Mouse (Mus musculus) lung, embryonic 14.5 days (tissue): ENCODE data around the gene Ecsit. TPM values are rescaled to one million over a fixed set of nuclear protein-coding genes. Genes with fewer than 3 reads are reported as not detected.

Experiments
- ATAC-seq: fragments of 200-750 bp; cut with Nextera tagmentation; 2 replicates; pipeline ENCODE4 v1.8.0; 2017; ENCODE audit warnings: mild to moderate bottlenecking, moderate TSS enrichment, moderate library complexity; ENCODE audit not compliant: insufficient read depth
- DNase-seq: peaks from one replicate; pipeline ENCODE4 v3.0.0-alpha.2; 2015
- H3K27ac ChIP-seq: fragments of 300-500 bp; sonication (generic); 2 replicates; pipeline ENCODE4 v1.5.1; 2014; ENCODE audit warnings: low read depth, mild to moderate bottlenecking, moderate library complexity
- H3K27me3 ChIP-seq: fragments of 300-500 bp; sonication (generic); 2 replicates; pipeline ENCODE4 v1.6.1; 2014; ENCODE audit warnings: low read length, control low read depth; ENCODE audit not compliant: insufficient read depth
- H3K36me3 ChIP-seq: fragments of 300-500 bp; sonication (generic); 2 replicates; pipeline ENCODE4 v1.6.1; 2014; ENCODE audit warnings: control low read depth; ENCODE audit not compliant: insufficient read depth
- H3K4me1 ChIP-seq: fragments of 300-500 bp; sonication (generic); 2 replicates; pipeline ENCODE4 v1.6.1; 2014; ENCODE audit warnings: antibody characterized with exemption, control low read depth; ENCODE audit not compliant: insufficient read depth
- H3K4me2 ChIP-seq: fragments of 300-500 bp; sonication (generic); 2 replicates; pipeline ENCODE4 v1.6.1; 2014; ENCODE audit warnings: mild to moderate bottlenecking
- H3K4me3 ChIP-seq: fragments of 300-500 bp; sonication (generic); 2 replicates; pipeline ENCODE4 v1.5.1; 2014; ENCODE audit warnings: low read depth, low read length
- H3K9ac ChIP-seq: fragments of 300-500 bp; sonication (generic); 2 replicates; pipeline ENCODE4 v1.6.1; 2014
- H3K9me3 ChIP-seq: fragments of 300-500 bp; sonication (generic); 2 replicates; pipeline ENCODE4 v1.6.1; 2016; ENCODE audit warnings: low read depth, low read length, control low read depth
- CTCF ChIP-seq: IDR thresholded peaks from 2 replicates; pipeline ENCODE4 v1.5.1; 2016; ENCODE audit warnings: antibody characterized with exemption, low read depth
- WGBS: fragments of 180-500 bp; shearing (Covaris S2); extraction: QIAGEN DNeasy Blood & Tissue Kit; methylation state at CpG from one replicate; pipeline ENCODE4 v1.1.7; 2014; 5-methylcytosine and 5-hydroxymethylcytosine counted together
- polyA plus RNA-seq: library from polyadenylated mRNA; unstranded; fragments of >200 nt; fragmentation: Nextera tagmentation; extraction: Ambion mirVana; gene quantifications from 2 replicates; pipeline ENCODE4 v1.2.1, GENCODE M21; 2014

Ecsit gene
- polyA plus RNA-seq, 1 experiment from 2014 or later: 33.5 TPM

GRCm38 (mm10) chr9:22070791-22071573 lies 14.3 kb downstream of the Ecsit start, which contains the start of the genes Gm49318 and Zfp653:
Gene Gm49318, minus strand, starts transcription at chr9:22071259.
Gene Zfp653, minus strand, starts transcription at chr9:22071376.
- peak within 1 kb of the TSS; percentile 99 for H3K27ac ChIP-seq
- WGBS: under 1% methylated on average over 74 of the region's 87 CpGs
- no peaks in the 10 kb centered on the region for H3K27me3 ChIP-seq
- peak within 1 kb of the TSS; percentile 70 for H3K4me2 ChIP-seq
- peak; percentile 22 for TF ChIP-seq CTCF
- H3K4me1 ChIP-seq: no peaks in the 10 kb centered on the region
- H3K9ac ChIP-seq: peak within 1 kb of the TSS; percentile 92
- no peaks in the 10 kb centered on the region for H3K9me3 ChIP-seq
- ATAC-seq (peak; percentile 98), DNase-seq (peak; percentile 99)
- H3K4me3 ChIP-seq: peak within 1 kb of the TSS; percentile 79
- peaks cover 49% of the 10 kb centered on the region for H3K36me3 ChIP-seq

GRCm38 (mm10) chr9:22069881-22070553 lies 15.2 kb downstream of the Ecsit start:
- DNase-seq: peak; percentile 5
- Histone ChIP-seq H3K9me3 (no peaks in the 10 kb centered on the region), H3K36me3 (peaks cover 55% of the 10 kb centered on the region), H3K4me1 (no peaks in the 10 kb centered on the region), H3K27me3 (no peaks in the 10 kb centered on the region), H3K27ac (0 out of 2 replicates have a peak overlapping the region, but pooled peaks have one; percentile 99), H3K4me3 (peak overlapping the region; percentile 79), H3K4me2 (peak overlapping the region; percentile 70), H3K9ac (peak overlapping the region; percentile 17)
- TF ChIP-seq CTCF: no peak
- WGBS: 57% methylated on average over 4 of the region's 4 CpGs
- peak; percentile 9; the same call in 1 of the 2 replicates for ATAC-seq

- H3K36me3 ChIP-seq: peaks cover 56% of the 10 kb centered on the region
- no peak overlapping the region for H3K27ac ChIP-seq
- H3K27me3 ChIP-seq: no peaks in the 10 kb centered on the region
- no peak overlapping the region for H3K4me2 ChIP-seq
- H3K4me1 ChIP-seq: no peaks in the 10 kb centered on the region
- 77% methylated on average over 5 of the region's 5 CpGs for WGBS
- H3K9ac ChIP-seq: no peak overlapping the region
- no peak overlapping the region for H3K4me3 ChIP-seq
- DNase-seq: no peak
- no peak for ATAC-seq
- no peak for TF ChIP-seq CTCF
- H3K9me3 ChIP-seq: no peaks in the 10 kb centered on the region
These were observed 18.0 kb downstream of the Ecsit start for GRCm38 (mm10) chr9:22067195-22067594.

GRCm38 (mm10) chr9:22066433-22066832 lies 18.8 kb downstream of the Ecsit start:
- TF ChIP-seq CTCF: peak; percentile 88
- no peak overlapping the region for H3K4me3 ChIP-seq
- H3K9ac ChIP-seq: no peak overlapping the region
- no peak for ATAC-seq
- 65% methylated on average over 3 of the region's 3 CpGs for WGBS
- H3K4me2 ChIP-seq: no peak overlapping the region
- no peaks in the 10 kb centered on the region for H3K9me3 ChIP-seq
- H3K27ac ChIP-seq: no peak overlapping the region
- no peaks in the 10 kb centered on the region for H3K27me3 ChIP-seq
- H3K4me1 ChIP-seq: no peaks in the 10 kb centered on the region
- peaks cover 60% of the 10 kb centered on the region for H3K36me3 ChIP-seq
- DNase-seq: peak; percentile 65

GRCm38 (mm10) chr9:22065642-22066041 lies 19.6 kb downstream of the Ecsit start:
- Histone ChIP-seq H3K4me2 (no peak overlapping the region), H3K27ac (no peak overlapping the region), H3K27me3 (no peaks in the 10 kb centered on the region), H3K9me3 (no peaks in the 10 kb centered on the region), H3K4me3 (no peak overlapping the region), H3K4me1 (no peaks in the 10 kb centered on the region), H3K9ac (no peak overlapping the region), H3K36me3 (peaks cover 60% of the 10 kb centered on the region)
- ATAC-seq: no peak
- no peak for DNase-seq
- TF ChIP-seq CTCF: no peak
- WGBS: 92% methylated on average over 11 of the region's 11 CpGs

GRCm38 (mm10) chr9:22064341-22064740 lies 20.9 kb downstream of the Ecsit start:
- Histone ChIP-seq H3K4me2 (no peak overlapping the region), H3K4me1 (no peaks in the 10 kb centered on the region), H3K9me3 (no peaks in the 10 kb centered on the region), H3K9ac (no peak overlapping the region), H3K4me3 (no peak overlapping the region), H3K27me3 (no peaks in the 10 kb centered on the region), H3K36me3 (peaks cover 65% of the 10 kb centered on the region), H3K27ac (no peak overlapping the region)
- no peak for DNase-seq
- no peak for TF ChIP-seq CTCF
- no peak for ATAC-seq
- WGBS: 83% methylated on average over 3 of the region's 3 CpGs

GRCm38 (mm10) chr9:22061339-22061738 lies 23.9 kb downstream of the Ecsit start:
- DNase-seq (no peak), ATAC-seq (no peak)
- Histone ChIP-seq H3K4me1 (no peaks in the 10 kb centered on the region), H3K27me3 (no peaks in the 10 kb centered on the region), H3K36me3 (peaks cover 70% of the 10 kb centered on the region), H3K4me3 (no peak overlapping the region), H3K9me3 (no peaks in the 10 kb centered on the region), H3K9ac (no peak overlapping the region), H3K4me2 (no peak overlapping the region), H3K27ac (no peak overlapping the region)
- no peak for TF ChIP-seq CTCF
- 85% methylated on average over 2 of the region's 2 CpGs for WGBS
